Mouse (Mus musculus): ENCODE measurements around the gene Slc22a7.

Slc22a7 gene

GRCm38 (mm10) chr17:46438298-46438873 lies at the start of gene Slc22a7:
Gene Slc22a7 (minus strand): TSS chr17:46438457.
- DNase-seq, result peak; percentile 38 to 81

DNA sequence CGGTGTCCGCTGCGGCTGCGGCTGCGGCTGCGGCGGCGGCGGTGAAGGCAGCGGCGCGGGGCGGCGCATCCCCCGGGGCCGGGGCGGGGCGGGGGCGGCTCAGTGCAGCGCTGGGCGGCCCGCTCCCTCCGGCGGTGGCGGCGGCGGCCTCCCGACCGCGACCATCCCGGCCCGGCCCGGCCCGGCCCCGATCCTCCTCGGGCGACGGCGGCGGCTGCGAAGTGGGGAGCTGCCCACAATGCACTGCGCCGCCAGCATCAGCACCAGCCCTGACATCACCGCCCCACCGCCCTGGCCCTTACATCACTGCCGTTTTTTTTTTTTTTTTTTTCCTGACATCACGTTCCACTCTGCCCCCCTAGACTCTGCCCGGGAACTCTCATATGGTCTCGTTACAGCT lies 49.2 kb upstream of the Slc22a7 start, which contains the start of gene Ttbk1:
Gene Ttbk1, minus strand, starts transcription at position 245 of the 400 bp plus-strand sequence.
- DNase-seq, result peak in 1 of 2 experiments; percentile 35

- DNase-seq, result no peak
These were observed 48.7 kb upstream of the Slc22a7 start for GRCm38 (mm10) chr17:46486995-46487394.

DNA sequence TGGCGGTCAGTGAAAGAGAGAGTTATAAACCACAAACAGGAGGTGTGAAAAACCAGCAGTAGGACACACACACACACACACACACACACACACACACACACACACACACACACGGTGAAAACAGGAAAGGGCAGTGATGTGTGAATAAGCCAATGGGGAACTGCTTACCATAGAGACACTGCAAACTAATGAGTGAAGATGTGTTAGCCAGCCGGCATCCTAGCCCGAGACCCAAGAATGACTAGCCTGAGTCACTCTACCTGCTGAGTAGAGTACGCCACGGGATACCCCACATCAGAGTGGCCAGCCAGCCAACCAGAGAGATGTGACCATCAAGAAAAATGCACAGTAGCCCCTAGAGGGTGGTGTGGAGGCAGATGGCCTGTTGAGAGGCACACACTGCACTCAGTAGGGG lies 46.2 kb upstream of the Slc22a7 start:
- DNase-seq, result peak in 1 of 2 experiments; percentile 38

DNA sequence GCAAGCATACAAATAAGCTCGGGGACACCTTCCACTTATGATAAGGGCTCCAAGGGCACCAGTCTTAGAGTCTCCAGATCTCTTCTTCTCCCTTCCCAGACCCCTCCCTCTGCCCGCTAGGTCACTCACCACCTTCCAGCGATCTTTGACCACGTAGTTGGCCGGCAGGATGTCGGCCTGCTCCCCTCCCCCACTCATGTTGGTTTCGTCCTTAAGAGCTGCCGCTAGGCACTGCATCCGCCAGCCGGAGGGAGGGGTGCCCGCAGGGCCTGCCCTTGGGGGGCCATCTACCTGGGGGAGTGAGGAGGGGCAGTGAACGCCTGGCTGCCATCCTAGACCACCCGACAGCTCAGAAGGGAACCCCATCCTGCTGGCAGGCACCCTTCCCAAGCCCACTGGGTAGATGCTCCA lies 45.8 kb upstream of the Slc22a7 start:
- peak; percentile 87 to 93 for DNase-seq

GRCm38 (mm10) chr17:46483561-46484001 lies 45.3 kb upstream of the Slc22a7 start:
- DNase-seq, result peak; percentile 70 to 87

DNA sequence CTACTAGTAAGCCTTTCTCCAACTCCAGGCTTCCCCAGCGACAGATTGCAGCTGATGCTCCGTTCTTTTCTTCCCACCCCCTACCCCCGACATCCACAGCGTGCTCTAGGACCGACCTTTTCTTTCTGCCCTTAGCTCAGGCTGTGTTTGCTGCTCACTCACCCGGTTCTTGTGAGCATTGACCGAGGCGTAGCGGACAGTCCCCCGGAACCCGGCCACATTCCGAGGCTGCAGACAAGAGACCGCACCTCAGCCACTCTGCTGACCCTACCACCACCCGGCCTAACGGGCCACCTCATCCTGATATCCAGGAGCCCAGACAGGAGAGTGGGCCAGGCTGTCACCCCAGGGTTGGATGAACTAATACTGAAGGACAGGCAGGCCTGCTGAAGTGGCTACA lies 39.0 kb upstream of the Slc22a7 start:
- DNase-seq, result peak; percentile 11 to 54

DNA sequence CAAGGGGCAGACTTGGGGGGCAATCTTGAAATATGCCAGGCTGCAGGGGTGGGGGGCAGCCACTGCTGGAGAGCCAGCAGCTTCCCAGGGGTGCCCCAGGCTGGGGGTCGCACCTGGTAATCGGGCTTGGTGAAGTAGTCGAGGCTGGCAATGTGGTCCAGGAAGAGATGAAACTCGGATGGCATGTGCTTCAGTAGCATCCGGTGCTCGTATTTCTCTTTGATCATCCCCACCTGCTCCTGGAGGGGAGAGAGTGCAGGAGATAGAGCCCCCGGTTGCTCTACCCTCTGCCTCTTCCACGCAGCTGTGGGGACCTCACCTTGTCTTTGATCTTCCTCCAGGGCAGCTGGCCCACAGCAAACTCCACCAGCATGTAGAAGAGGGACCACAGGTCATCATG lies 38.3 kb upstream of the Slc22a7 start:
- peak in 1 of 2 experiments; percentile 32 for DNase-seq

- no peak for DNase-seq
These were observed 29.6 kb upstream of the Slc22a7 start for GRCm38 (mm10) chr17:46467830-46468229.

GRCm38 (mm10) chr17:46462226-46462625 lies 24.0 kb upstream of the Slc22a7 start:
- no peak for DNase-seq

GRCm38 (mm10) chr17:46461347-46461746 lies 23.1 kb upstream of the Slc22a7 start:
- peak in 1 of 2 experiments; percentile 39 for DNase-seq

DNA sequence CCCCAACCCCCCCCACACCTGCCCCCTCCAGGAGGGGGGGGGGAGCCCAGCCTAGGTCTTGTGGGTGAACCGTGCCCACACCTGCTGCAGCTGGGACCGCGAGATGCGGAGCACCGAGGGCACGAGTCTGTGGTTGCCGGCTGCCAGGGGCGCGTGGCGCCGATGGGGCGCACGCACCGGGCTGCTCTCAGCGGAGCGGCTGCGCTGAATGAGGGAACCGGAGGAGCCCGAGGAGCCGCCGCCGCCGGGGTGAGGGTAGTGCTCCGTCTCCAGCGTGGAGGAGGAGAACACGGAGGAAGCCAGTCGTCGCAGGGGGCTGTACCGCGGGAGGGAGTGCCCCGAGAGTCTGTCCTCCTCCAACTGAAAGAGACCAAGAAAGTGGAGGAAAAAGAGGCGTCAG lies 22.4 kb upstream of the Slc22a7 start:
- no peak for DNase-seq

GRCm38 (mm10) chr17:46458439-46458838 lies 20.2 kb upstream of the Slc22a7 start:
- DNase-seq, result no peak

- DNase-seq, result peak; percentile 73 to 84
These were observed 19.5 kb upstream of the Slc22a7 start for GRCm38 (mm10) chr17:46457791-46458190.

DNA sequence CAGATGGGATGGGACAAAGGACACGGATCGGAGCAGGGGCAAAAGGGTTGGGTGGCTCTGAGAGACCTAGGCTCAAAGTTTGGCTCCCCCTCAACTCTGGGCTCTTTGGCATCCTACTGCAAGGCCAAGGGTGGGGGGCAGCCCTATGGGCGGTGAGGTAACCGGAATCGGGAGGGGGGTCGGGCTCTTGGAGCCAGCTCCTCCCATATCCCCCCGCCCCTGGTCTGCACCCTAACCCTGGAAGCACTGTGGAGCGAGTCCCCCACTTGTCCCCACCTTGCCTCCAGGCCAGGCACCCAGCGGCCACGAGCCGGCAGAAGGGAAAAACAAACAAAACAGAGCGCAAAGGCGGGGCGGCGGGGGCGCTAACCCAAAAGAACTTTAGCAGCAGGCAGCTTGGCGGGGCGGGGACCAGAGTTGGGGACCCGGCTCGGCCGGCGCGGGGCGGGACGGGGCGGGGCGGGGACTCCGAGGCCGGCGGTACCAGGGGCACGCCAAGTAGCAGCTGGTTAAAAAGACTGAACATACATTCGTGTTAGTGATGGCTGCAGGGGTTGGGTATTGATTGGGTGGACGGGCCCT lies 16.9 kb upstream of the Slc22a7 start:
- peak; percentile 61 to 72 for DNase-seq

- no peak for DNase-seq
These were observed 16.3 kb upstream of the Slc22a7 start for GRCm38 (mm10) chr17:46454539-46454938.

DNA sequence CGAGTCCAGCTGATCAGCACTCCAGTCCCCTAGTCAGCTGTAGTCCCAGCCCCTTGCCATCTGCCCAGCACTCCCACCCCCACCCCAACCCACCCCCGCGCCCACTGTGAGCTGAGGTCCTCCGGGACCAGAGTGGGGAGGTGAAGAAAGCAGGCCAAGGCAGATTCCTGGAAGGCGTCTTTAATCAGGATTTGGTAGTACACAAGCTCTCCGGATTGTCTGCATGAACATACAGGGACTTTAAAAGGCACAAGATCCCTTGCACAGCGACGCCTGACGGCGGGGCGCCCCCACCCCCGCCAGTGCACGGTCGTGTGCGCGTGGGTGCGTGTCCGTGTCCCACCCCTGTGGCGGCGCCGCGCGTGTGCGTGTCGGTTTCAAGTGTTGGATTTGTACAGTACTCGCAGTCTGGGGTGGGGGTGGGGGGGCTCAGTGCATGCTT lies 15.7 kb upstream of the Slc22a7 start:
- no peak for DNase-seq

DNA sequence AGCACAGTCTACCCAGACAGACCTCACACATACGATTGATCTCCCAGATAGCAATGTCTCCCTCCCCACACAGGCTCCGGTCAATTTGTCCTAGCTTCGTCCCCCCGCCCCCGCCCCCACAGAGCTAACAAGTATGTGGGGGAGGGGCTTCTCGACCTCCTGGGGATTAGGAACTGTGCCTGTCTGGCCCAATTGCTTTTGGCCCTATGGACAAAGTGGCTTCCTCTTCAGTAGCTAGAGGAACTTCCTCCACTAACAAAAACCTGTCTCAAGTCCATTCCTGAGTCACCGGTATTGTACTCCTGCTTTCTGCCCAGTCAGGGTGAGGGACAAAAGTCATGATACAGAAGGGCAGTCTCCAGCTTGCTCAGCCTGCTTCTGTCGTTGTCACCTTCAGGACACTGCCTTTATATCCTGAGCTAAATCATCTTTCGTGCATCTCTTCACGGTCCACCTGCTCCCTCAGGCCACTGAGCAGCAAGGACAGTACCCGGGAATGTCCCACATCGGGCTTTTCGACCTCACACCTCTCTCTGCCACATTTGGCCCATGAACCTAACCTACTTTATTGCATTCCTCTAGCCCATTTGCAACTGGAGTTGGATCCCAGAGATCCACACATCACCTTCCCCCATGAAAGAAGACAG lies 15.2 kb upstream of the Slc22a7 start:
- DNase-seq, result peak; percentile 10 to 55

DNA sequence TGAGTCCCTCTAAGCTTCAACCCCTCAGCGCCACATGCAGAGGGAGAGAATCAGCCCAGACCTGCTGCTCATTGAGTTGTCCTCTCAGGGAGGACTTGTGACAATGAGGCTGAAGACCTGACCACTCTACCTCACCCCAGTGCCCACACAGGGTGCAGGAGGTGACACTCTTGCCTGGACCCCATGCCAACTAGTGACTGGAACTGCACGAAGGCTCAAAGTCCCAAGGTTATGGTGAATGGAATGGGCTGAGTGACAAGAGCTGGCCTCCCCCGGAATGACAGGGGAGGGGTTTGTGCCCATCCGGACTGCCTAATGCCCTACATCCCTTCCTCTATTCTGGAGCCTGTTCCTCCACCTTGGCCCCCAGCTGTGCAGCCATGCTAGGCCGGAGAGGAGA lies 14.4 kb upstream of the Slc22a7 start:
- peak; percentile 53 to 84 for DNase-seq

GRCm38 (mm10) chr17:46446264-46446663 lies 8.0 kb upstream of the Slc22a7 start:
- DNase-seq, result no peak

- peak in 1 of 2 experiments; percentile 54 for DNase-seq
These were observed 6.8 kb upstream of the Slc22a7 start for GRCm38 (mm10) chr17:46444839-46445579.

- peak in 1 of 2 experiments; percentile 37 for DNase-seq
These were observed 919 bp upstream of the Slc22a7 start for GRCm38 (mm10) chr17:46439176-46439575.
